Mouse (Mus musculus) midbrain, embryonic 11.5 days (tissue): Measurements from ENCODE around the gene Rbm8a2. TPM values are rescaled to one million over a fixed set of nuclear protein-coding genes. Genes with fewer than 3 reads are reported as not detected.

ENCODE experiments used
- ATAC-seq: fragments of 200-750 bp; cut with Nextera tagmentation; 2 replicates; pipeline ENCODE4 v1.8.0; 2017; ENCODE audit warnings: moderate TSS enrichment, moderate library complexity; ENCODE audit not compliant: low FRiP score
- DNase-seq: peaks from one replicate; pipeline ENCODE4 v3.0.0; 2015; ENCODE audit warnings: low spot score; ENCODE audit errors: missing footprints
- H3K27ac ChIP-seq: fragments of 300-500 bp; sonication (generic); 2 replicates; pipeline ENCODE4 v1.5.1; 2014; ENCODE audit warnings: low read depth, low read length
- H3K27me3 ChIP-seq: fragments of 300-500 bp; sonication (generic); 2 replicates; pipeline ENCODE4 v1.6.1; 2014; ENCODE audit warnings: mild to moderate bottlenecking, low read length, moderate library complexity, mixed read lengths; ENCODE audit not compliant: control insufficient read depth, insufficient read depth
- H3K36me3 ChIP-seq: fragments of 300-500 bp; sonication (generic); 2 replicates; pipeline ENCODE4 v1.6.1; 2014; ENCODE audit warnings: mild to moderate bottlenecking, low read length, moderate library complexity, mixed read lengths; ENCODE audit not compliant: control insufficient read depth, insufficient read depth
- H3K4me1 ChIP-seq: fragments of 300-500 bp; sonication (generic); 2 replicates; pipeline ENCODE4 v1.6.1; 2014; ENCODE audit warnings: low read length; ENCODE audit not compliant: control insufficient read depth, insufficient read depth
- H3K4me2 ChIP-seq: fragments of 300-500 bp; sonication (generic); 2 replicates; pipeline ENCODE4 v1.6.1; 2014; ENCODE audit warnings: mild to moderate bottlenecking, moderate library complexity
- H3K4me3 ChIP-seq: fragments of 300-500 bp; sonication (generic); 2 replicates; pipeline ENCODE4 v1.5.1; 2014; ENCODE audit warnings: low read depth, low read length
- H3K9ac ChIP-seq: fragments of 300-500 bp; sonication (generic); 2 replicates; pipeline ENCODE4 v1.6.1; 2014; ENCODE audit warnings: low read length
- H3K9me3 ChIP-seq: fragments of 300-500 bp; sonication (generic); 2 replicates; pipeline ENCODE4 v1.6.1; 2016; ENCODE audit warnings: low read length; ENCODE audit not compliant: control insufficient read depth
- WGBS: fragments of 180-500 bp; shearing (Covaris S2); extraction: QIAGEN DNeasy Blood & Tissue Kit; methylation state at CpG from one replicate; pipeline ENCODE4 v1.1.7; 2014; 5-methylcytosine and 5-hydroxymethylcytosine counted together
- polyA plus RNA-seq: library from polyadenylated mRNA; unstranded; fragments of >200 nt; fragmentation: Nextera tagmentation; extraction: Ambion mirVana; gene quantifications from 2 replicates; pipeline ENCODE4 v1.2.1, GENCODE M21; 2014

Gene Rbm8a2
- polyA plus RNA-seq, 1 experiment from 2014 or later = 1.0 TPM

DNA sequence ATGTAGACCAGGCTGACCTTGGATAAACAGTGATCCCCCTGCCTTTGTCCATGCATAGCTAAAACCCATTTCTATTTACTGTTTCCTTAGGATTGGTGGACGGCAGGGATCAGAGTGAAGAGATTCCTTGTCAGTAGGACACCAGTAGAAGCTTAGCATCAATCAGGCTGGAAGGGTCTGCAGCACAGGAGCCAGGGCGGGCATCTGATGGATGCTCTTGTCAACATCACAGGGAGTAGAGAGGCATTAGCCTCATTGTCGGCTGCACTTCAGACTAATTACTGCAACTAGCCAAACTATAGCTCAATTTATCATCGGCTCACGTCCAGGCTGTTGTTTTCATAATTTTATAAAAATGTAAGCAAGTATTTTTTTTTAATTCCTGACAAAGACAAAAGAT is 21.7 kb upstream of the Rbm8a2 start:
- Histone ChIP-seq H3K9me3 (no peaks in the 10 kb centered on the region), H3K27ac (no peak overlapping the region), H3K4me1 (no peaks in the 10 kb centered on the region), H3K4me2 (no peak overlapping the region), H3K36me3 (no peaks in the 10 kb centered on the region), H3K4me3 (no peak overlapping the region), H3K27me3 (no peaks in the 10 kb centered on the region), H3K9ac (no peak overlapping the region)
- DNase-seq = no peak
- ATAC-seq = no peak
- 79% methylated on average over 5 of the region's 5 CpGs for WGBS

GRCm38 (mm10) chr1:175997076-175997651 is 18.2 kb upstream of the Rbm8a2 start:
- no peak for DNase-seq
- no peaks in the 10 kb centered on the region for H3K4me1 ChIP-seq
- WGBS = 67% methylated on average over 7 of the region's 7 CpGs
- no peak overlapping the region for H3K4me2 ChIP-seq
- no peaks in the 10 kb centered on the region for H3K9me3 ChIP-seq
- no peaks in the 10 kb centered on the region for H3K27me3 ChIP-seq
- ATAC-seq = peak; percentile 43; the same call in 1 of the 2 replicates
- H3K9ac ChIP-seq = no peak overlapping the region
- no peaks in the 10 kb centered on the region for H3K36me3 ChIP-seq
- H3K4me3 ChIP-seq = no peak overlapping the region
- no peak overlapping the region for H3K27ac ChIP-seq

- no peak for ATAC-seq
- no peak for DNase-seq
Observed at GRCm38 (mm10) chr1:175988912-175989311, 10.0 kb upstream of the Rbm8a2 start.

DNA sequence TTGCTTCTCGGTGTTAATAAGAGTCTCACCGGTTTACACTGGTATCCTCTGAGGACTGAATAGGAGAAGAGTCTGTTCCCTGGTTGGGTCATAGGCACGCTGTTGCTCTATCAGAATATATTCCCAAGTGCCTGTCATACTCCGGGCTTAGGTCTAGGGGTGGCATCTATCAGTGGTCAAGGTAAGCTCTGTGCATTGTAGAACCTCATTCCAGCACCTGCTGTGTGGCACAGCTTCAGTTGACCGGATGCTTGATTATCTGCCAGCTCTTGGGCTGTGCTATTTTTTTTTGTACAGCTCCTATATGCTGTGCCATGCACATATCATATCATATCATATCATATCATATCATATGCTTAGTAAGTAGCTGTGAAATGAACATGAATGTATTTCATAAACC is 9.5 kb upstream of the Rbm8a2 start:
- ATAC-seq = no peak
- Histone ChIP-seq H3K9ac (no peak overlapping the region), H3K4me2 (no peak overlapping the region), H3K27ac (no peak overlapping the region), H3K9me3 (no peaks in the 10 kb centered on the region), H3K4me1 (no peaks in the 10 kb centered on the region), H3K27me3 (no peaks in the 10 kb centered on the region), H3K4me3 (no peak overlapping the region), H3K36me3 (no peaks in the 10 kb centered on the region)
- no peak for DNase-seq
- 92% methylated on average over 5 of the region's 5 CpGs for WGBS

More at GRCm38 (mm10) chr1:175988912-175989311, 10.0 kb upstream of the Rbm8a2 start:
- Histone ChIP-seq H3K9ac (no peak overlapping the region), H3K4me2 (no peak overlapping the region), H3K9me3 (no peaks in the 10 kb centered on the region), H3K27me3 (no peaks in the 10 kb centered on the region), H3K36me3 (no peaks in the 10 kb centered on the region), H3K4me3 (no peak overlapping the region), H3K27ac (no peak overlapping the region), H3K4me1 (no peaks in the 10 kb centered on the region)
- 89% methylated on average over 4 of the region's 4 CpGs for WGBS

GRCm38 (mm10) chr1:175970710-175971109 is 8.2 kb downstream of the Rbm8a2 start:
- Histone ChIP-seq H3K27me3 (no peaks in the 10 kb centered on the region), H3K36me3 (no peaks in the 10 kb centered on the region), H3K4me3 (no peak overlapping the region), H3K4me1 (no peaks in the 10 kb centered on the region), H3K27ac (no peak overlapping the region), H3K9ac (no peak overlapping the region), H3K9me3 (no peaks in the 10 kb centered on the region), H3K4me2 (no peak overlapping the region)
- ATAC-seq = no peak
- WGBS = 78% methylated on average over 5 of the region's 5 CpGs
- DNase-seq = no peak

- Histone ChIP-seq H3K9ac (no peak overlapping the region), H3K27ac (no peak overlapping the region), H3K27me3 (no peaks in the 10 kb centered on the region), H3K9me3 (no peaks in the 10 kb centered on the region), H3K4me3 (no peak overlapping the region), H3K36me3 (no peaks in the 10 kb centered on the region), H3K4me2 (no peak overlapping the region), H3K4me1 (no peaks in the 10 kb centered on the region)
- 89% methylated on average over 5 of the region's 5 CpGs for WGBS
- ATAC-seq = no peak
- no peak for DNase-seq
Observed at GRCm38 (mm10) chr1:175967004-175967745, 11.7 kb downstream of the Rbm8a2 start.

DNA sequence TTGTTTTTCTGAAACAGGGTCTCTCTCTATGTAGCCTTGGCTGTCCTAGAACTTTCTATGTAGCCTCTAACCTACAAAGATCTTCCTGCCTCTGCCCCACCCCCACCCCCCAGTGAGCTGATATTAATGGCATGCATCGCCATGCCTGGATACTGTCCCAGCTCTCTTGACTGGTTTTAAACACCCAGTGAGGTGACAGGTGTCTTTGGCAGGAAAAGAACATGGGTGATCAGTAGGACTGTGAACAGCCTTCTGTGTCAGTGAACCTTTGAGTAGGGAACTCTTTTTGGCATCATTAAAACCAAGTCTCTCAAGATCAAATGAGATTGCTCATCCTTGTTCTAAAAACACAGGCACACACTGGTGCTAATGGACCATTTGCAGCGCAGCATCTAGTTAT is 17.1 kb downstream of the Rbm8a2 start:
- Histone ChIP-seq H3K4me2 (no peak overlapping the region), H3K4me3 (no peak overlapping the region), H3K9me3 (no peaks in the 10 kb centered on the region), H3K9ac (no peak overlapping the region), H3K27me3 (no peaks in the 10 kb centered on the region), H3K36me3 (no peaks in the 10 kb centered on the region), H3K27ac (no peak overlapping the region), H3K4me1 (no peaks in the 10 kb centered on the region)
- 93% methylated on average over 2 of the region's 2 CpGs for WGBS
- ATAC-seq = no peak
- no peak for DNase-seq

GRCm38 (mm10) chr1:175950851-175951250 is 28.1 kb downstream of the Rbm8a2 start:
- DNase-seq (no peak), ATAC-seq (no peak)
- Histone ChIP-seq H3K27ac (no peak overlapping the region), H3K4me1 (no peaks in the 10 kb centered on the region), H3K27me3 (no peaks in the 10 kb centered on the region), H3K4me3 (no peak overlapping the region), H3K36me3 (no peaks in the 10 kb centered on the region), H3K9me3 (no peaks in the 10 kb centered on the region), H3K9ac (no peak overlapping the region), H3K4me2 (no peak overlapping the region)
- 77% methylated on average over 2 of the region's 2 CpGs for WGBS

DNA sequence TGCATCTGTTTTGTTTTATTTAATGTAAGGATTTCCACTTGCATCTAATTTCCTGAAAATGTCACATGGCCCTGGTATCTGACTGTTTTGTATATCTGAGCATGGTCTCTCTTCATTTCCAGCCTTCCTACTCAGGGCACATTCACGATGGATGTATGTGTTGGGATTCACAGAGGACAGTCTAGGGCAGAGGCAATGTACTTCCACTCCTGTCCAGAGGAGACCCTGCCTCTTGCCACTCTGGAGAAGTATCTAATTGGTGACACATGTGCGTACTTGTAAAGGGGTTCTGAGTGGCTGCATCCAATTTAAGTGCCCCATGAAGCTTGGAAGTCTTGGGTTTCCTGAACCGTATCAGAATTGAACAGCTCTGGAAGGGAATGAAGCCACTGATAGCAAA is 28.5 kb downstream of the Rbm8a2 start:
- ATAC-seq = no peak

More for the DNA sequence above, 28.5 kb downstream of the Rbm8a2 start:
- H3K4me1 ChIP-seq = no peaks in the 10 kb centered on the region
- no peak overlapping the region for H3K4me3 ChIP-seq
- H3K36me3 ChIP-seq = no peaks in the 10 kb centered on the region
- H3K9me3 ChIP-seq = no peaks in the 10 kb centered on the region
- WGBS = 73% methylated on average over 3 of the region's 3 CpGs
- no peak overlapping the region for H3K4me2 ChIP-seq
- DNase-seq = no peak
- H3K27ac ChIP-seq = no peak overlapping the region
- H3K27me3 ChIP-seq = no peaks in the 10 kb centered on the region
- no peak overlapping the region for H3K9ac ChIP-seq
